Mouse (Mus musculus) E14TG2a.4 (cell line): ENCODE measurements at regions not wholly inside any gene's neighbourhood (a gene's known extent, or its start where the extent isn't known, plus 50 kb on each side); places are given as distances from the start of the nearest gene placed in this dataset.

ENCODE experiments used
- CTCF ChIP-seq: conservative IDR thresholded peaks from 2 replicates; pipeline ENCODE4 v1.5.1; 2014; ENCODE audit warnings: low read length
- POU5F1 ChIP-seq: IDR thresholded peaks from 2 replicates; pipeline ENCODE4 v1.6.1; 2014; ENCODE audit warnings: low read length, borderline replicate concordance

DNA sequence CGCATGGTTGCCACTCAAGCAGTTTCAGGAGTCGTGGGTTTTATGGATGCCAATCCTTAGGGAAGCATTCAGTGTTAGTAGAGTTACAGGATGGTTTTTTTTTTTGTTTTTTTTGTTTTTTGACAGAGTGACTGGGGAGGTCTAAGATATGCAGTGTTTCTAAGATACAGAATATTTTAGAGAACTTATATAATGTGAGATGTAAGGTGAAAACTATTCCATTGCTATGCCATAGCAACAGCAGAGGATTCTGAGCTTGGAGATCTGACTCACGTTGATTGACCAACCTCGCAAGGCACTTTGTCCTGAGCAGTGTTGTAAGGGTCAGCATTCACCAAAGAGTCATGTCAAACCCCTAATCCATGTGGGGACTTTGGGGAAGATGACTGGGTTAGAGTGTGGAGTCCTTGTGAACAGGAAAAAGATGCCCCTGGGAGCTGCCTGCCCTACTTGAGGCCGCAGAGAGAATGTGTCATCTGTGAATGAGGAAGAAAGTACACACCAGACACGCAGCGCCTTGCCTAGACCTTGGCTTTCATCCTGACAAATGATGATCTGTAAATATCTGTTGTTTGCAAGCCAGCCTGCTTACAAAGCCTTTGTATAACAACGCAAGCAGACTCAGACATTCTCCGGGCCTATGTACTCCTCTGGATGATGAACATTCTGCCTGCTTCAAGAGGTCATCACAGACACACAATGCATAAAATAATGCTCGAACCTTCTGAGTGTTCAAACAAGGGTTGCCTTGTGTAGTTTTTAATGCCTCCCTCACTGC, 118.3 kb downstream of the Adamts15 start:
- TF ChIP-seq CTCF (no peak), POU5F1 (no peak)
